Mouse (Mus musculus) kidney, embryonic 14.5 days (tissue): ENCODE data around the gene Rex2. TPM values are rescaled to one million over a fixed set of nuclear protein-coding genes. Genes with fewer than 3 reads are reported as not detected.
"Not testable (repeated sequence)": the region's sequence is repeated elsewhere in the genome, so short reads cannot be mapped to it uniquely, and the experiment has no call there.

Source experiments
- ATAC-seq: fragments of 200-750 bp; cut with Nextera tagmentation; 2 replicates; pipeline ENCODE4 v1.8.0; 2017; ENCODE audit warnings: moderate number of reproducible peaks, mild to moderate bottlenecking, moderate TSS enrichment, moderate library complexity; ENCODE audit not compliant: low FRiP score, low TSS enrichment
- H3K27ac ChIP-seq: fragments of 300-500 bp; sonication (generic); 2 replicates; pipeline ENCODE4 v1.5.1; 2014; ENCODE audit warnings: low read depth, mild to moderate bottlenecking, low read length, moderate library complexity, mixed read lengths
- H3K27me3 ChIP-seq: fragments of 300-500 bp; sonication (generic); 2 replicates; pipeline ENCODE4 v1.6.1; 2014; ENCODE audit warnings: mild to moderate bottlenecking, low read length; ENCODE audit not compliant: control insufficient read depth, insufficient read depth
- H3K36me3 ChIP-seq: fragments of 300-500 bp; sonication (generic); 2 replicates; pipeline ENCODE4 v1.6.1; 2014; ENCODE audit warnings: low read length, mixed read lengths; ENCODE audit not compliant: control insufficient read depth, insufficient read depth
- H3K4me1 ChIP-seq: fragments of 300-500 bp; sonication (generic); 2 replicates; pipeline ENCODE4 v1.6.1; 2014; ENCODE audit warnings: low read length, mixed read lengths; ENCODE audit not compliant: control insufficient read depth, insufficient read depth
- H3K4me2 ChIP-seq: fragments of 300-500 bp; sonication (generic); replicated peaks from 2 replicates; pipeline ENCODE4 v1.6.1; 2014; ENCODE audit warnings: low read depth, mild to moderate bottlenecking, low read length
- H3K4me3 ChIP-seq: fragments of 300-500 bp; sonication (generic); 2 replicates; pipeline ENCODE4 v1.5.1; 2014; ENCODE audit warnings: mild to moderate bottlenecking, low read length
- H3K9ac ChIP-seq: fragments of 300-500 bp; sonication (generic); 2 replicates; pipeline ENCODE4 v1.6.1; 2014; ENCODE audit warnings: low read depth, mild to moderate bottlenecking, low read length, moderate library complexity
- H3K9me3 ChIP-seq: fragments of 300-500 bp; sonication (generic); 2 replicates; pipeline ENCODE4 v1.6.1; 2016; ENCODE audit warnings: low read length; ENCODE audit not compliant: control insufficient read depth
- WGBS: fragments of 180-500 bp; shearing (Covaris S2); extraction: QIAGEN DNeasy Blood & Tissue Kit; methylation state at CpG from one replicate; pipeline ENCODE4 v1.1.7; 2014; 5-methylcytosine and 5-hydroxymethylcytosine counted together
- polyA plus RNA-seq: library from polyadenylated mRNA; unstranded; fragments of >200 nt; fragmentation: Nextera tagmentation; extraction: Ambion mirVana; gene quantifications from 2 replicates; pipeline ENCODE4 v1.2.1, GENCODE M21; 2014

The Rex2 gene
- polyA plus RNA-seq, 1 experiment from 2014 or later, result not detected

DNA sequence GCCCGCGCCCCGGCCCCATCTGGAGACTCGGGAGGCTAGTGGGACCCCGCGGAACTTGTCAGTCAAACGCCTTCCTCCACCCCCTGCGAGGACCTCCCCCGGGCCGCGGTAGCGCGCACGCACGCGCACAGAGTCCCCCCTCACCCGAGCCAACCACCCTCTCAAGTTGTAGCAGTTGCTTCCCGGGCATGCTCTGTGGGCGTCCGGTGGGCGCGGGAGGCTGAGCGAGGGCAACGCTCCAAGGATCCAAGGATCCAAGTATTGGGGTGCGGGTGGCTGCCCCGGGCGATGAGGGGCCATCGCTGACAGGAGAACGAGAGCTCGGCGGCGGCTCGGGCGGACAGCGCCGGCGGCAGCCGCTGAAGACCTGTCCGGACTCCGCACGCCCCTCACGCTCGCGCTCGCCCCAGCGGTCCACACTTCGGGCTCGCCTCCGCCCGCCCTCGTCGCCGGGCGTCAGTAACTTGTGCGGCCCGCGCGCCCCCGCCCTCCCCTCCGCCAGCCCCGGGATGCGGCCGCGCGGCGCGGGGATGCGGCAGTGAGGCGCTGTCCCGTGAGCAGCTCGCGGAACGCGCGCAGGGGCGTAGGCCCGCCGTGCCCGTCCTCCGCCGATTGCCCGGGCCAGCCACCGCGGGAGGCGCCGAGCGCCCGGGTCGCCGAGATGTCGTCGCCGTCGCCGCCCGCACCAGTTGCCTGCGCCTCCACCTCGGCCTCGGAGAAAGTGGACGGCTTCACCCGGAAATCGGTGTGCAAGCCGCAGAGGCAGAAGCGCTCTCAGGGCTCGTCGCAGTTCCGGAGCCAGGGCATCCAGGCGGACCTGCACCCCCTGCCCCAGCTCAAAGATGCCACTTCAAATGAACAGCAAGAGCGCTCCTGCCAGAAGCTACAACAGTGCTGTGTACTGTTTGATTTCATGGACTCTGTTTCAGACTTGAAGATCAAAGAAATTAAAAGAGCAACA, 80.3 kb downstream of the Rex2 start:
- Histone ChIP-seq H3K9ac (peak overlapping the region; percentile 37; the same call in 1 of the 2 replicates), H3K4me2 (peak overlapping the region; percentile 65), H3K4me3 (peak overlapping the region; percentile 42)
- not testable (repeated sequence) for H3K27me3 ChIP-seq, H3K9me3 ChIP-seq, H3K36me3 ChIP-seq, H3K4me1 ChIP-seq, H3K27ac ChIP-seq
- whole genome bisulfite sequencing, result 1% methylated on average over 80 of the region's 109 CpGs
- ATAC-seq, result peak; percentile 86

DNA sequence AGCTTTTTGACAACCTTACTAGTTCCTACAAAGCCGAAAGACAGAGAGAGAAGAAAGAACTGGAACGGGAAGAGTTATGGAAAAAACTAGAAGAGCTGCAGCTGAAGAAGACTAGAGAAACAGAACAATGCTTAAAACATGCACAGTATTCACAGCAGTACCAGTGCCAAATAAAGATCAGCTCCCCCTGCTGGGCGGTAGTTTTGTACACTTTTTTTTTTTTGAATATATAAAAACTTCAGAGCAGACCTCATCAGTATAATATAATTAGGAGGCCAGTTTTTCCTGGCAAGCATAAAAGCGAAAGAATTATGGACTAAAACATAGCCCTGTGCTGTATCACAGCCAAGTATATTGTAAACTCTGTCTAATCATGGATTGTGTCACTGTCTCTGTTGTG, 82.2 kb downstream of the Rex2 start:
- not testable (repeated sequence) for H3K36me3 ChIP-seq, H3K4me2 ChIP-seq, H3K4me1 ChIP-seq, H3K27ac ChIP-seq, H3K27me3 ChIP-seq, H3K4me3 ChIP-seq, H3K9me3 ChIP-seq, ATAC-seq, H3K9ac ChIP-seq
- 57% methylated on average over 4 of the region's 4 CpGs for WGBS

Other genes with a start within 250 kb of the Rex2 start
- not detected in 2 replicates for gene Gm21411, start 112.3 kb upstream of the Rex2 start, polyA plus RNA-seq
- gene Zfp989, start 49.9 kb upstream of the Rex2 start, polyA plus RNA-seq, result 0.21 TPM in 1 of 2 replicates, not detected in the other
- gene Zfp991, start 110.2 kb downstream of the Rex2 start, polyA plus RNA-seq, result 11.5 and 13.3 TPM in 2 replicates